Mouse (Mus musculus): ENCODE results near the gene Gm49396.

GRCm38 (mm10) chr7:30564970-30565571, 1.9 kb downstream of the Gm49396 start, which contains the start of gene Igflr1:
- TF ChIP-seq CTCF (IDR thresholded peaks at IDR 0.05; ENCODE audit: low read depth) (no peak), EP300 (IDR thresholded peaks at IDR 0.05; ENCODE audit: low read depth) (no peak)

All from heart, postnatal 0 days (tissue).